Mouse (Mus musculus): ENCODE results near the gene Gm21904.
"Not testable (repeated sequence)": the region's sequence is repeated elsewhere in the genome, so short reads cannot be mapped to it uniquely, and the experiment has no call there.

Gm21904 gene

GRCm38 (mm10) chrY:17846166-17846565 is at the start of gene Gm21904:
Gene Gm21904 (minus strand): TSS chrY:17846266.
- DNase-seq (ENCODE audit: low spot score in 2 of 2) = not testable (repeated sequence)

- not testable (repeated sequence) for DNase-seq (ENCODE audit: low spot score in 2 of 2)
These were observed 28.4 kb upstream of the Gm21904 start, which contains the start of the genes Gm20772 and Gm20831 for GRCm38 (mm10) chrY:17874441-17874840. Gene Gm20772 (plus strand): TSS chrY:17874741. Gene Gm20831 (plus strand): TSS chrY:17874741.
